Comparison of ENCODE assay signal across 28 mouse cellular contexts in genomic region chr3:9063662-9064061, GRCm38 (mm10).
DNase-seq lines count a peak whose midpoint lies in the region; ATAC-seq and TF ChIP-seq lines count a peak whose summit lies in the region.
"Had no signal": no experiment of that assay in that cellular context is flagged by ENCODE, and none has a peak within 500 bp of the region (broad histone marks: within the 10 kb centered on the region; RNA-seq: fewer than 3 reads in every experiment).

No protein-coding gene starts in this region.

- no peaks in the 10 kb centered on the region for H3K36me3 ChIP-seq in intestine, embryonic 15.5 days
- no peaks in the 10 kb centered on the region for H3K36me3 ChIP-seq in intestine, postnatal 0 days (ENCODE audit: control insufficient read depth, insufficient read depth)
- H3K36me3 ChIP-seq: embryonic facial prominence, embryonic 10.5 days; embryonic facial prominence, embryonic 13.5 days; heart, embryonic 12.5 days; heart, embryonic 15.5 days had no signal

- WGBS in intestine, embryonic 15.5 days = 62% methylated on average over 5 of the region's 5 CpGs
- 35% methylated on average over 5 of the region's 5 CpGs for WGBS in intestine, postnatal 0 days

- H3K9me3 ChIP-seq in intestine, embryonic 15.5 days = no peaks in the 10 kb centered on the region
- H3K9me3 ChIP-seq in intestine, postnatal 0 days (ENCODE audit: control insufficient read depth) = no peaks in the 10 kb centered on the region
- H3K9me3 ChIP-seq: embryonic facial prominence, embryonic 10.5 days; embryonic facial prominence, embryonic 13.5 days; heart, embryonic 12.5 days; heart, embryonic 15.5 days had no signal

- no peak overlapping the region for H3K4me2 ChIP-seq in intestine, embryonic 15.5 days (replicated peaks)
- 0 out of 2 replicates have a peak overlapping the region, but pooled peaks have one; percentile 43 for H3K4me2 ChIP-seq in intestine, postnatal 0 days (replicated peaks; ENCODE audit: low read depth)
- H3K4me2 ChIP-seq: embryonic facial prominence, embryonic 13.5 days; heart, embryonic 12.5 days; heart, embryonic 15.5 days; hindbrain, embryonic 14.5 days had no signal

- H3K27me3 ChIP-seq in intestine, embryonic 15.5 days (replicated peaks) = no peaks in the 10 kb centered on the region
- no peaks in the 10 kb centered on the region for H3K27me3 ChIP-seq in intestine, postnatal 0 days (replicated peaks; ENCODE audit: control insufficient read depth, insufficient read depth, low read length)
- H3K27me3 ChIP-seq: heart, embryonic 12.5 days had no signal

- intact Hi-C loops in heart, postnatal 10 days (cut with DNase I) = loop anchor here (2.0 kb wide), 1 partner anchor 469 kb away; no protein-coding TSS in a partner anchor

- H3K4me1 ChIP-seq in intestine, embryonic 15.5 days (replicated peaks) = no peaks in the 10 kb centered on the region
- no peaks in the 10 kb centered on the region for H3K4me1 ChIP-seq in intestine, postnatal 0 days (replicated peaks; ENCODE audit: control insufficient read depth, insufficient read depth, low read length)
- H3K4me1 ChIP-seq: embryonic facial prominence, embryonic 10.5 days; heart, embryonic 12.5 days had no signal

- no peak for TF ChIP-seq CTCF in intestine, postnatal 0 days (IDR thresholded peaks at IDR 0.05; ENCODE audit: low read depth)

- peak; percentile 90 for ATAC-seq in intestine, embryonic 15.5 days
- peak; percentile 90 for ATAC-seq in intestine, postnatal 0 days
- ATAC-seq: activated CD4-positive, CD25-positive, alpha-beta regulatory T cell, adult 4 months; CD4-positive, CD25-positive, alpha-beta regulatory T cell, adult 4 months; forebrain, embryonic 14.5 days; forebrain, postnatal 0 days; hindbrain, postnatal 0 days had no signal

- DNase-seq in testis, postnatal 10 days (ENCODE audit: low spot score) = peak; percentile 25
- DNase-seq in testis, postnatal 14 days (ENCODE audit: low spot score) = no peak
- no peak for DNase-seq in heart, postnatal 10 days
- DNase-seq in thymus, postnatal 36 days = no peak
- DNase-seq: adrenal gland, adult 8-10 months; adrenal gland, postnatal 25 days; cerebellum, adult 11-12 months; cerebellum, adult 8-10 months; cerebellum, postnatal 10 days; cerebellum, postnatal 36 days; embryo, embryonic 11 days; forebrain, postnatal 0 days; gastrocnemius, postnatal 25 days; heart, adult 18-20 months; heart, postnatal 14 days; heart, postnatal 4 days had no signal

- no peak overlapping the region for H3K9ac ChIP-seq in intestine, embryonic 15.5 days
- no peak overlapping the region for H3K9ac ChIP-seq in intestine, postnatal 0 days (ENCODE audit: low read depth, low read length)
- H3K9ac ChIP-seq: embryonic facial prominence, embryonic 13.5 days; forebrain, postnatal 0 days; heart, embryonic 12.5 days; heart, embryonic 15.5 days; hindbrain, embryonic 14.5 days had no signal

- no peak overlapping the region for H3K4me3 ChIP-seq in intestine, embryonic 15.5 days (replicated peaks)
- H3K4me3 ChIP-seq in intestine, postnatal 0 days (ENCODE audit: low read depth, low read length) = no peak overlapping the region
- H3K4me3 ChIP-seq: embryonic facial prominence, embryonic 10.5 days; embryonic facial prominence, embryonic 13.5 days; erythroblast, embryonic 14.5 days; heart, embryonic 12.5 days; heart, embryonic 15.5 days had no signal

- peak overlapping the region; percentile 59; the same call in 1 of the 2 replicates for H3K27ac ChIP-seq in intestine, embryonic 15.5 days
- H3K27ac ChIP-seq in intestine, postnatal 0 days (ENCODE audit: low read depth, low read length) = peak overlapping the region; percentile 74
- H3K27ac ChIP-seq: embryonic facial prominence, embryonic 10.5 days; embryonic facial prominence, embryonic 13.5 days; heart, embryonic 15.5 days; hindbrain, embryonic 14.5 days; hindbrain, postnatal 0 days had no signal
